Mouse (Mus musculus) myocyte (in vitro differentiated cells): ENCODE data around the gene Mars.

Experiments used
- CEBPB ChIP-seq: IDR thresholded peaks from 2 replicates; pipeline ENCODE4 v1.6.1; 2011; ENCODE audit warnings: mild to moderate bottlenecking, moderate library complexity; ENCODE audit not compliant: poor library complexity, insufficient read depth, severe bottlenecking
- E2F4 ChIP-seq: IDR thresholded peaks from one replicate; pipeline ENCODE4 v1.6.1; 2011; ENCODE audit warnings: mild to moderate bottlenecking, control low read depth, moderate library complexity; ENCODE audit not compliant: insufficient read depth
- MAX ChIP-seq: IDR thresholded peaks from one replicate; pipeline ENCODE4 v1.6.1; 2011; ENCODE audit warnings: low read depth, mild to moderate bottlenecking, control low read depth
- MYOD1 ChIP-seq, 3 experiments: IDR thresholded peaks; one replicate each; pipeline ENCODE4 v1.6.1; 2011; ENCODE audit warnings: control low read depth in 2 of 3, low read depth in 2 of 3, mild to moderate bottlenecking in 2 of 3, moderate library complexity in 1 of 3; ENCODE audit not compliant: insufficient read length in 2 of 3, control insufficient read depth in 1 of 3
- MYOG ChIP-seq, 3 experiments: IDR thresholded peaks; one replicate each; pipeline ENCODE4 v1.6.1; 2011; ENCODE audit warnings: control low read depth in 2 of 3, low read depth in 2 of 3, mild to moderate bottlenecking in 2 of 3; ENCODE audit not compliant: insufficient read length in 2 of 3, control insufficient read depth in 1 of 3, insufficient read depth in 1 of 3
- POLR2A ChIP-seq: IDR thresholded peaks from one replicate; pipeline ENCODE4 v1.6.1; 2011; ENCODE audit warnings: low read depth, mild to moderate bottlenecking, control low read depth, moderate library complexity; ENCODE audit not compliant: insufficient read length
- POLR2AphosphoS2 ChIP-seq: IDR thresholded peaks from one replicate; pipeline ENCODE4 v1.6.1; 2011; ENCODE audit warnings: low read depth, control low read depth; ENCODE audit not compliant: insufficient read length
- SRF ChIP-seq: IDR thresholded peaks from one replicate; pipeline ENCODE4 v1.6.1; 2011; ENCODE audit warnings: low read depth; ENCODE audit not compliant: control insufficient read depth, insufficient read length
- TCF12 ChIP-seq: IDR thresholded peaks from one replicate; pipeline ENCODE4 v1.6.1; 2011; ENCODE audit warnings: mild to moderate bottlenecking, control low read depth; ENCODE audit not compliant: poor library complexity, insufficient read depth, severe bottlenecking
- USF1 ChIP-seq: IDR thresholded peaks from one replicate; pipeline ENCODE4 v1.6.1; 2011; ENCODE audit warnings: low read depth, mild to moderate bottlenecking, control low read depth, moderate library complexity

DNA sequence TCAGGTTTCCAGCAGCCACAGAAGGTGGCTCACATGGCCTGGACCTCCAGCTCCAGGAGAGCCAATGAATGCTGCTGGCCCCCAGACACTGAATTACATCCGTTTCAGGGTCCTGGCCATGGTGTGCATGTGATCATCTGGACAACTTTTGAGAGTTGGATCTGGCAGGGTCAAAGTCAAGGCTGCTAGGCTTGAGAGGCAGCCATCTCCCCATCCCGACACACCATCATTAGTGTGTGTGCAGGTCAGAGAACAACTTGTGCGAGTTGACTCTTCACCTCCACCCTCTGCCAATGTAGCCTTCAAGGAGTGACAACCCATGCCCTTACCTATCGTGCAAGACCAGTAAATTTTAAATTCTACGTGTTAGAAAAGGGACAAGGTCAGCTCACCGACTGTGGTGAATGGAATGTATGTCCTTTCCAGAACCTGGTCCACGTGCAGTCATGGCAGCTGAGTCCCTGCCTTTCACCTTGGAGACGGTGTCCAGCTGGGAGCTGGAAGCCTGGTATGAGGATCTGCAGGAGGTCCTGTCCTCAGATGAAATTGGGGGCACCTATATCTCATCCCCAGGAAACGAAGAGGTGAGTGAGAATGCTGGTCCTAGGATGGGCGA, 16.6 kb downstream of the Mars start:
- no peak for TF ChIP-seq SRF
- no peak for TF ChIP-seq MYOD1 (IDR thresholded peaks at IDR 0.05; ENCODE audit: control insufficient read depth in 1 of 3, insufficient read length in 2 of 3, low read depth in 2 of 3)
- TF ChIP-seq POLR2A: peak; percentile 59
- TF ChIP-seq MAX: no peak
- TF ChIP-seq POLR2AphosphoS2: peak; percentile 90
- TF ChIP-seq USF1: no peak
- TF ChIP-seq E2F4: no peak
- TF ChIP-seq MYOG (IDR thresholded peaks at IDR 0.05; ENCODE audit: control insufficient read depth in 1 of 3, insufficient read depth in 1 of 3, insufficient read length in 2 of 3, low read depth in 2 of 3): no peak
- no peak for TF ChIP-seq CEBPB
- TF ChIP-seq TCF12: no peak
